Mouse (Mus musculus) right cerebral cortex, postnatal 36 days (tissue): ENCODE data around the gene Ipcef1.

ENCODE experiments used
- DNase-seq, 2 experiments: peaks; one replicate each; pipeline ENCODE4 v3.0.0; 2022; ENCODE audit warnings: low spot score in 2 of 2, mixed read lengths in 1 of 2

Gene Ipcef1

GRCm38 (mm10) chr10:7052315-7053017 lies at the start of gene Ipcef1:
TSS of gene Ipcef1 (minus strand) at chr10:7052478.
- DNase-seq: no peak

- DNase-seq: no peak
Measured at GRCm38 (mm10) chr10:7077971-7078370, 25.7 kb upstream of the Ipcef1 start.

- DNase-seq: no peak
Measured at GRCm38 (mm10) chr10:7077389-7077808, 25.1 kb upstream of the Ipcef1 start.

GRCm38 (mm10) chr10:7076662-7077211 lies 24.5 kb upstream of the Ipcef1 start:
- no peak for DNase-seq

GRCm38 (mm10) chr10:7076201-7076600 lies 23.9 kb upstream of the Ipcef1 start:
- DNase-seq: peak; percentile 80 to 81

- no peak for DNase-seq
Measured at GRCm38 (mm10) chr10:7075661-7076060, 23.4 kb upstream of the Ipcef1 start.

GRCm38 (mm10) chr10:7074231-7074630 lies 22.0 kb upstream of the Ipcef1 start:
- DNase-seq: no peak

- no peak for DNase-seq
Measured at GRCm38 (mm10) chr10:7070924-7071323, 18.6 kb upstream of the Ipcef1 start.

GRCm38 (mm10) chr10:7070100-7070835 lies 18.0 kb upstream of the Ipcef1 start:
- DNase-seq: no peak

GRCm38 (mm10) chr10:7069090-7069489 lies 16.8 kb upstream of the Ipcef1 start:
- no peak for DNase-seq

GRCm38 (mm10) chr10:7068608-7069007 lies 16.3 kb upstream of the Ipcef1 start:
- no peak for DNase-seq

- DNase-seq: peak; percentile 8 to 11
Measured at GRCm38 (mm10) chr10:7063752-7064457, 11.6 kb upstream of the Ipcef1 start.

GRCm38 (mm10) chr10:7062993-7063392 lies 10.7 kb upstream of the Ipcef1 start:
- no peak for DNase-seq

GRCm38 (mm10) chr10:7060326-7060725 lies 8.0 kb upstream of the Ipcef1 start:
- no peak for DNase-seq

- DNase-seq: no peak
Measured at GRCm38 (mm10) chr10:7057546-7057945, 5.3 kb upstream of the Ipcef1 start.

GRCm38 (mm10) chr10:7054560-7055205 lies 2.4 kb upstream of the Ipcef1 start:
- no peak for DNase-seq

GRCm38 (mm10) chr10:7049901-7050300 lies 2.4 kb downstream of the Ipcef1 start:
- no peak for DNase-seq

- no peak for DNase-seq
Measured at GRCm38 (mm10) chr10:7047919-7048291, 4.4 kb downstream of the Ipcef1 start.

GRCm38 (mm10) chr10:7047288-7047918 lies 4.9 kb downstream of the Ipcef1 start:
- no peak for DNase-seq

GRCm38 (mm10) chr10:7043896-7044295 lies 8.4 kb downstream of the Ipcef1 start:
- DNase-seq: no peak

GRCm38 (mm10) chr10:7041032-7041431 lies 11.2 kb downstream of the Ipcef1 start:
- DNase-seq: no peak
